Mouse (Mus musculus) bone marrow macrophage, adult 2 months (primary cell): ENCODE data around the gene Adh1.

ENCODE experiments used
- CTCF ChIP-seq: IDR thresholded peaks from 2 replicates; pipeline ENCODE4 v1.5.1; 2012; ENCODE audit warnings: low read depth, mild to moderate bottlenecking, low read length, moderate library complexity
- POLR2A ChIP-seq: IDR thresholded peaks from 2 replicates; pipeline ENCODE4 v1.6.1; 2012; ENCODE audit warnings: mild to moderate bottlenecking, low read depth, low read length, borderline replicate concordance

DNA sequence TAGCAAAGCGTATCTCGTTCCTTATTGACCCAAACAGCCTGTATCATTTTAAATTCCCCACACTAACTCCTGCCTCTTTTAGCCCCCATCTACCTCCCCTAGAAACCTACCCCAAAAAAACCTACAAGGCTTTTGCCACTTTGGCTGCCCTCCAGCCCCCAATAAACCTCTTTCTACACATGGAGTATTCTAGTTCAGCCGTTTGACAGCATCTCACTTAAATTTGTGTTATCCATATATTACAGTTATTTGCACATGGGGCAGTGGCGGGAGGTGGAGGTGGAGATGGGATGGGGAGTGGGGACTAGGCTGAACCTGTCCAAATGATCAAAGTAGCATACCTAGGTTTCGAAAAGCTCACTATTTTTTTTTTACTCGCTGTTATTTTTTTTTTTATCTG, 64.7 kb downstream of the Adh1 start:
- TF ChIP-seq CTCF (no peak), POLR2A (no peak)
